ENCODE assay signal across 20 mouse cellular contexts in the genomic region with DNA sequence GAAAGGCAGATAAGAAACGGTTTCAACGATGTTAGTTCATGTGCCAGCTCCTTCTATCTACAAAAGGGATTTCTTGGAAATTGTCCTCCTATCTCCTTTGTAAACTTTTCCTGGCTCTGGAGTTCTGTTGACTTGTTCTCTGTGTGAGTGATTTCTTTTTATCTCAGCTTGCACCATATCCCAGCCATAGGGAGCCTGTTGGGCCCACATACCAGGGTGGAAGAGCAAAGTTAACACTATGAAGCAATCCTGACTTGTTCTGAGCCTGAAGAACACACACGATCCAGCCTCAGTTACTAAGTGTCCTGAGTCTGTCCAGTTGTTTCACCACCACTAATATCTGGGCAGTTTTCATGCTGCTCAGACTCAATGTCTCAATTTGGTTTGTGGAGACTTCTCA.
"Had no signal": no experiment of that assay in that cellular context is flagged by ENCODE, and none has a peak within 500 bp of the region (broad histone marks: within the 10 kb centered on the region; RNA-seq: fewer than 3 reads in every experiment).

No protein-coding gene starts in this region.

- ATAC-seq: intestine, postnatal 0 days; midbrain, embryonic 15.5 days had no signal

- H3K9ac ChIP-seq: liver, embryonic 14.5 days; midbrain, embryonic 12.5 days; midbrain, embryonic 15.5 days; neural tube, embryonic 12.5 days; neural tube, embryonic 15.5 days had no signal

- H3K9me3 ChIP-seq: midbrain, embryonic 12.5 days; midbrain, embryonic 15.5 days; neural tube, embryonic 12.5 days; neural tube, embryonic 15.5 days had no signal

- DNase-seq: kidney, adult 2 months; kidney, postnatal 25 days; layer of hippocampus, postnatal 36 days; right cerebral cortex, adult 18-20 months; right cerebral cortex, postnatal 14 days; right cerebral cortex, postnatal 4 days; thymus, adult 2 months; thymus, postnatal 14 days; thymus, postnatal 4 days had no signal

- H3K4me3 ChIP-seq: layer of hippocampus, adult 2 months; left cerebral cortex, adult 2 months; midbrain, embryonic 12.5 days; midbrain, embryonic 15.5 days; neural tube, embryonic 12.5 days; neural tube, embryonic 15.5 days had no signal

- H3K4me1 ChIP-seq: midbrain, embryonic 12.5 days; midbrain, embryonic 15.5 days; neural tube, embryonic 12.5 days; neural tube, embryonic 15.5 days had no signal

- H3K27ac ChIP-seq: kidney, postnatal 0 days; layer of hippocampus, adult 2 months; left cerebral cortex, adult 2 months; liver, embryonic 14.5 days; macrophage; midbrain, embryonic 12.5 days; midbrain, embryonic 15.5 days; neural tube, embryonic 12.5 days; neural tube, embryonic 15.5 days; stomach, postnatal 0 days had no signal

- H3K4me2 ChIP-seq: midbrain, embryonic 12.5 days; midbrain, embryonic 15.5 days; neural tube, embryonic 12.5 days; neural tube, embryonic 15.5 days had no signal

- H3K27me3 ChIP-seq: midbrain, embryonic 12.5 days; midbrain, embryonic 15.5 days; neural tube, embryonic 12.5 days; neural tube, embryonic 15.5 days had no signal

- H3K36me3 ChIP-seq: midbrain, embryonic 12.5 days; midbrain, embryonic 15.5 days; neural tube, embryonic 12.5 days; neural tube, embryonic 15.5 days had no signal
